Mouse (Mus musculus) myocyte (in vitro differentiated cells): ENCODE data around the gene Immp1l.

ENCODE experiments used
- E2F4 ChIP-seq: IDR thresholded peaks from one replicate; pipeline ENCODE4 v1.6.1; 2011; ENCODE audit warnings: mild to moderate bottlenecking, control low read depth, moderate library complexity; ENCODE audit not compliant: insufficient read depth
- MAX ChIP-seq: IDR thresholded peaks from one replicate; pipeline ENCODE4 v1.6.1; 2011; ENCODE audit warnings: low read depth, mild to moderate bottlenecking, control low read depth
- MYOD1 ChIP-seq, 3 experiments: IDR thresholded peaks; one replicate each; pipeline ENCODE4 v1.6.1; 2011; ENCODE audit warnings: control low read depth in 2 of 3, low read depth in 2 of 3, mild to moderate bottlenecking in 2 of 3, moderate library complexity in 1 of 3; ENCODE audit not compliant: insufficient read length in 2 of 3, control insufficient read depth in 1 of 3
- MYOG ChIP-seq, 3 experiments: IDR thresholded peaks; one replicate each; pipeline ENCODE4 v1.6.1; 2011; ENCODE audit warnings: control low read depth in 2 of 3, low read depth in 2 of 3, mild to moderate bottlenecking in 2 of 3; ENCODE audit not compliant: insufficient read length in 2 of 3, control insufficient read depth in 1 of 3, insufficient read depth in 1 of 3
- POLR2A ChIP-seq: IDR thresholded peaks from one replicate; pipeline ENCODE4 v1.6.1; 2011; ENCODE audit warnings: low read depth, mild to moderate bottlenecking, control low read depth, moderate library complexity; ENCODE audit not compliant: insufficient read length
- POLR2AphosphoS2 ChIP-seq: IDR thresholded peaks from one replicate; pipeline ENCODE4 v1.6.1; 2011; ENCODE audit warnings: low read depth, control low read depth; ENCODE audit not compliant: insufficient read length
- REST ChIP-seq: IDR thresholded peaks from one replicate; pipeline ENCODE4 v1.6.1; 2011; ENCODE audit warnings: mild to moderate bottlenecking, control low read depth, moderate library complexity; ENCODE audit not compliant: insufficient read depth, insufficient read length
- TCF12 ChIP-seq: IDR thresholded peaks from one replicate; pipeline ENCODE4 v1.6.1; 2011; ENCODE audit warnings: mild to moderate bottlenecking, control low read depth; ENCODE audit not compliant: poor library complexity, insufficient read depth, severe bottlenecking
- TCF3 ChIP-seq: IDR thresholded peaks from one replicate; pipeline ENCODE4 v1.6.1; 2011; ENCODE audit warnings: low read depth, control low read depth; ENCODE audit not compliant: insufficient read length
- USF1 ChIP-seq: IDR thresholded peaks from one replicate; pipeline ENCODE4 v1.6.1; 2011; ENCODE audit warnings: low read depth, mild to moderate bottlenecking, control low read depth, moderate library complexity

GRCm38 (mm10) chr2:105917623-105918346 is 13.3 kb downstream of the Immp1l start:
- no peak for TF ChIP-seq POLR2A
- no peak for TF ChIP-seq TCF3
- no peak for TF ChIP-seq MAX
- TF ChIP-seq USF1, result no peak
- no peak for TF ChIP-seq POLR2AphosphoS2
- no peak for TF ChIP-seq E2F4
- no peak for TF ChIP-seq TCF12
- TF ChIP-seq REST, result no peak
- no peak for TF ChIP-seq MYOG (IDR thresholded peaks at IDR 0.05; ENCODE audit: control insufficient read depth in 1 of 3, insufficient read depth in 1 of 3, insufficient read length in 2 of 3, low read depth in 2 of 3)
- no peak for TF ChIP-seq MYOD1 (IDR thresholded peaks at IDR 0.05; ENCODE audit: control insufficient read depth in 1 of 3, insufficient read length in 2 of 3, low read depth in 2 of 3)
